Mouse (Mus musculus) forebrain, embryonic 10.5 days (tissue): ENCODE results near the gene Sun1. TPM values are rescaled to one million over a fixed set of nuclear protein-coding genes. Genes with fewer than 3 reads are reported as not detected.
A peak's percentile ranks its signal among the peaks of the same experiment; 100 is the strongest.

Experiments
- DNase-seq: peaks from one replicate; pipeline ENCODE4 v3.0.0-alpha.2; 2017; ENCODE audit warnings: low spot score; ENCODE audit errors: extremely low spot score
- H3K27ac ChIP-seq: fragments of 300-500 bp; sonication (generic); 2 replicates; pipeline ENCODE4 v1.5.1; 2016; ENCODE audit warnings: mild to moderate bottlenecking
- H3K27me3 ChIP-seq: fragments of 300-500 bp; sonication (generic); 2 replicates; pipeline ENCODE4 v1.6.1; 2016; ENCODE audit warnings: mild to moderate bottlenecking; ENCODE audit not compliant: poor library complexity, severe bottlenecking
- H3K36me3 ChIP-seq: fragments of 300-500 bp; sonication (generic); replicated peaks from 2 replicates; pipeline ENCODE4 v1.6.1; 2016; ENCODE audit warnings: mild to moderate bottlenecking, moderate library complexity
- H3K4me1 ChIP-seq: fragments of 300-500 bp; sonication (generic); 2 replicates; pipeline ENCODE4 v1.6.1; 2016
- H3K4me3 ChIP-seq: fragments of 300-500 bp; sonication (generic); 2 replicates; pipeline ENCODE4 v1.5.1; 2016; ENCODE audit warnings: mild to moderate bottlenecking, moderate library complexity
- H3K9me3 ChIP-seq: fragments of 300-500 bp; sonication (generic); 2 replicates; pipeline ENCODE4 v1.6.1; 2016; ENCODE audit warnings: mild to moderate bottlenecking, moderate library complexity
- WGBS: fragments of 180-500 bp; shearing (Covaris S2); methylation state at CpG from one replicate; pipeline ENCODE4 v1.1.7; 2016; 5-methylcytosine and 5-hydroxymethylcytosine counted together
- polyA plus RNA-seq: library from polyadenylated mRNA; unstranded; fragments of >200 nt; fragmentation: Nextera tagmentation; extraction: Ambion mirVana; gene quantifications from 2 replicates; pipeline ENCODE4 v1.2.1, GENCODE M21; 2016

The Sun1 gene
- polyA plus RNA-seq, 1 experiment from 2014 or later = 52.9 TPM

DNA sequence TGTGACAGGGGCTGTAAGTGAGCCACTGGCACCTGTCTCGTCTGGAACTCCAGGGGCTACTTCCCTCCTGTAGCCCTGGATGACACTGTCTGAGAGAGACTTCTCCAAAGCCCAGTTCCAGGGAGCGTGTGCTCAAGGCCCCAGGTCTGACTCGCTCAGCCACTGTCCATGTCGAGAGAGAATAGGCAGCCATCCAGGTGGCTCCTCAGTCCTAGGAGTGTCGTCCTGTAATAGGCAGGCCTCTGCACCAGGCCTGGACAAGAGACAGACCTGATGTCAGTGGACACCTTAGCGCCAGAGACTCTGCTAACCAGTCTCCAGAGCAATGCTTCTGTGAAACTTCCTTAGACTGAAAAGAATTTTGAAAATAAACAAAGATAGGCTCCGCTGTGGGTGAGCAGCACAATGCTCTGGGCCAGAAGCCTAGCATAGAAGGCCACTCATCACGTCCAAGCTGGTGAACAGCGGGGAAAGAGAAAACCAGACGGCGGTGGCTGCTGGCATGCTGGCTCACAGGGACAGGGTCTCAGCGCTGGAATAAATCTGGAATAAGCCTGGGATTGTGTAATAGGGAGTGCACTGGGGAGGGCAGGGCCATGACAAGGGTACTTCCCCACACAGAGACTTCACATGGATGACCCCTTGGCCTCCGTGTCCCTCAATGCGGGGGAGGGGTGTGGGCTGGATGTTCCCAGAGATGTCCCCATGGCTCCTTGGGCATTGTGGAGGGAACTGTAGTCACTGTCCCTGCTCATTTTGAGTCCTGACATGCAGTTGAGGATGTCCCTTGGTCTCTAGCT is 85.9 kb downstream of the Sun1 start:
- Histone ChIP-seq H3K36me3 (no peaks in the 10 kb centered on the region), H3K27ac (no peak overlapping the region), H3K4me1 (peaks cover 26% of the 10 kb centered on the region), H3K4me3 (no peak overlapping the region), H3K9me3 (no peaks in the 10 kb centered on the region), H3K27me3 (no peaks in the 10 kb centered on the region)
- DNase-seq = no peak
- WGBS = 79% methylated on average over 14 of the region's 14 CpGs

DNA sequence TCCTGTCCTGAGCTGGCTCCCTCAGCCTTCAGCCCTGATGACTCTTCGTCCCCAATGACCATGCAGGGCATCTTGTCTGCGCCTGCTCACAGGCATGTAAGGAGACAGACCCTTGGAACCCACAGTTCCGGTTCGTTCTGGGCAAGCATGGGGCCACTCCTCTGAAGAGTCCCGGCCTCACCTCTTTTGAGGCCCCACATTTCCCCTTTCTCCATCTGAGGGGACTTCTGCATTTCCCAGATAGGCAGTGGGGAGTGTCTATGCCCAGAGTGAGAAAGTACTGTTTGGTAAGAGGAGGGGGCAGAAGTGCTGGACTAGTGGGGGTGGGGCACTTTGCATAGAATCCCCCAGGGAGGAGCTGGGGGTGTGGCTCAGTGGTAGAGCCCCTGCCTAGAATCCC is 86.7 kb downstream of the Sun1 start:
- Histone ChIP-seq H3K4me1 (peaks cover 21% of the 10 kb centered on the region), H3K9me3 (no peaks in the 10 kb centered on the region), H3K4me3 (no peak overlapping the region), H3K36me3 (no peaks in the 10 kb centered on the region), H3K27ac (peak overlapping the region; percentile 25; the same call in 1 of the 2 replicates), H3K27me3 (no peaks in the 10 kb centered on the region)
- DNase-seq = no peak
- 88% methylated on average over 5 of the region's 5 CpGs for WGBS

DNA sequence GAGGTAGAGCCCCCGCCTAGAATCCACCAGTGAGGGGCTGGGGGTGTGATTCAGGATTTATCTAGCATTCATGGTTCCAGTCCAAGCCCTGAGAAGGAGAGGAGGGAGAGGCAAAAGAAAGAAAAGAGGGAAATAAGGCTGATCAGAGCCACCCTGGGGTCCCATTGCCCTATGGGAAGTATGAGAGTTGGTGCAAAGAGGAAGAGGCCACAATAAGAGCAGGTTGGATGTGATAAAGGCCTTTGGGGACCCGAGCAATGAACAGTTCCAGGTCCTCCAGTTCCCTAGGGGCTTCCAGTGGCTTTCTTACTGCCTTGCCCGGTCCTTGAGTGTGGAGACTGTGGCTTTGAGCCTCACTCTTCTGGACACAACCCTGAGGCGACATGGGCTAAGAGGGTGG is 87.3 kb downstream of the Sun1 start:
- Histone ChIP-seq H3K36me3 (no peaks in the 10 kb centered on the region), H3K4me1 (peaks cover 21% of the 10 kb centered on the region), H3K9me3 (no peaks in the 10 kb centered on the region), H3K27me3 (no peaks in the 10 kb centered on the region), H3K4me3 (no peak overlapping the region), H3K27ac (no peak overlapping the region)
- no peak for DNase-seq
- WGBS = 89% methylated on average over 4 of the region's 4 CpGs

DNA sequence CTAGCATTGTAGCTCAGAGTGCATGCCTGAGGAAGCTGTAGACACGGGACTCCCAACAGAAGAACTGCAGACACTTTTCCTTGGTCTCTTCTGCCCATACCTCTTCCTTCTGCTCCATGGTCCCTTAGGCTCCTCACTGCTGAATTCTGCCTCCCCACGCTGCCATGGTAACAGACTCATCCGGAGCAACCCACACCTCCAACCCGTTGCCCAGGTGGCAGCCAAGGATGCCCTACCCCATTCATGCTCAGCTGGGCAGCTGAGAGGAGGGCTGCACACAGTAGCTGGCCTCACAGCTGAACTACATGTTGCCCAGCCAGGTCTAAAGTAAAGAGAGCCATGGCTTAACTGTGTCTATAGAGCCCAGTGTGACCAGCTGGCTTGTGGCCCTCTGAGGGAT is 88.2 kb downstream of the Sun1 start:
- WGBS = 93% methylated on average over 4 of the region's 4 CpGs

DNA sequence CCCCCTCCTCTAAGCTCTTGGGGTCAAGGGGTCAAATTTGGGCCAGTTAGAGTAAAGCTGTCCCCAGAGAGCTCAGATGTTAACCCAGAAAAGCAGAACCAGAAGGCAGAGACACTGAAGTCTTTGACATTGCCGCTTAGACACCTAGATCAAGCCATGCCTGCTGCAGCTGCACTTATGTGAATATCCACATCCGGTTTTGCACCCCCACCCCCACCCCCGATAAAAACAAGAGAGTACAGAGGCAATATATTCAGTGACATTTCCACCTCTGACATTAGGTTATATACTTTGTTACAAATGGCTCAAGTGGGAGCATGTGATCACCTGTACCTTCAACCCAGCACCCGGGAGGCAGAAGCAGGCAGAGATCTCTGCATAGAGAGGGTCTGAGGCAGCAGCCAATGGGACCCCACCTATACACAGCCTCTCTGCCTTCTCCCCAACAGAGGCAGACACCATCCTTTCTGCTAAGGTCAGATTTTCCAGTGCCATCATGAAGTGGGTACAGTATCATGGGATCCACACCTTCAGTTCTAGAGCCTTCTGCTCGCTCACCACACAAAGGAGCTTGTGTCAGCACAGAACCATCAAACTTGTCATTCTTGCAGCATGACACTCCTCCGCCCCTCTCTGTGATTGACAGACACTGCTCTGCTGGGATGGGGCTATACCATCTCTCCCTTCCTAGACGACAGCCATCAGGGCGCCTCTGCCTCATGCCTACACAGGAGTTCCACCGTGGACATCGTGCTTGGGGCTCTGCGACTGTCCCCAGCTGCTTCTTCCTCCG is 90.2 kb downstream of the Sun1 start:
- H3K27me3 ChIP-seq = no peaks in the 10 kb centered on the region
- H3K36me3 ChIP-seq = no peaks in the 10 kb centered on the region
- no peak for DNase-seq
- H3K4me1 ChIP-seq = peaks cover 14% of the 10 kb centered on the region
- H3K9me3 ChIP-seq = no peaks in the 10 kb centered on the region
- WGBS = 85% methylated on average over 12 of the region's 12 CpGs
- H3K27ac ChIP-seq = no peak overlapping the region
- H3K4me3 ChIP-seq = no peak overlapping the region

More for the DNA sequence above, 88.2 kb downstream of the Sun1 start:
- H3K36me3 ChIP-seq = no peaks in the 10 kb centered on the region
- H3K27me3 ChIP-seq = no peaks in the 10 kb centered on the region
- H3K27ac ChIP-seq = no peak overlapping the region
- H3K9me3 ChIP-seq = no peaks in the 10 kb centered on the region
- peaks cover 21% of the 10 kb centered on the region for H3K4me1 ChIP-seq
- DNase-seq = no peak
- H3K4me3 ChIP-seq = no peak overlapping the region

DNA sequence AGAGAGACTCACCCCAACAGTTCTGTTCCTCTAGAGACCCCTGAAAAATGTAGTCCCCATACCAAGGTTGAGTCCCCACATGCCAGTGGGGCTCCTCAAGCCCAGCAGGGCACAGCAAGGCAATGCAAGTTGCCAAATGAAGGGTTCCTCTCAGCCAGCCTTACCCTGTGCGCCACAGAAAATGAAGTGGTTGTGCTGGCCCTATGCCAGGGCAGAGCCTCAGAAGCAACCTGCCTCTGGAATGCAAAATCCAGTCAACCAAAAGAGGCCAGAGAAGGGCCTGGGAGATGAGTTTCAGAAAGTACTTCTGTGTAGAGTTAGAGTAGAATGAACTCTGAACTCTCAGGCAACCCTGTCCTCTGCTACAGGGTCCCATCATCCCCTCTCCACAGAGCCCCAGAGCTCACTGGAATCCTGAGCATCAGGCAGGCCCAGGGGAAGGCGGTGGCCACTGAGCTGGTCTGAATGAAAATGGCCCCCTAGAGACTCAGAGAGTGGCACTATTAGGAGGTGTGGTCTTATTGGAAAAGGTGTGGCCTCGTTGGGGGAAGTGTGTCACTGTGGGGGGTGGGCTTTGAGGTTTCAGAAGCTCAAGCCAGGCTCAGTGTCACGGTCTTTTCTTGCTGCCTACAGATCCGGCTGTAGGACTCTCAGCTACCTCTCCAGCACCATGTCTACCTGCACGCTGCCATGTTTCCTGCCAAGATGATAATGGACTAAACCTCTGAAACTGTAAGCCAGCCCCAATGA is 91.5 kb downstream of the Sun1 start:
- Histone ChIP-seq H3K36me3 (no peaks in the 10 kb centered on the region), H3K27me3 (no peaks in the 10 kb centered on the region), H3K9me3 (no peaks in the 10 kb centered on the region), H3K4me3 (no peak overlapping the region), H3K4me1 (0 out of 2 replicates have a peak, but pooled peaks cover 2% of the 10 kb centered on the region), H3K27ac (no peak overlapping the region)
- DNase-seq = no peak
- WGBS = 77% methylated on average over 6 of the region's 6 CpGs

DNA sequence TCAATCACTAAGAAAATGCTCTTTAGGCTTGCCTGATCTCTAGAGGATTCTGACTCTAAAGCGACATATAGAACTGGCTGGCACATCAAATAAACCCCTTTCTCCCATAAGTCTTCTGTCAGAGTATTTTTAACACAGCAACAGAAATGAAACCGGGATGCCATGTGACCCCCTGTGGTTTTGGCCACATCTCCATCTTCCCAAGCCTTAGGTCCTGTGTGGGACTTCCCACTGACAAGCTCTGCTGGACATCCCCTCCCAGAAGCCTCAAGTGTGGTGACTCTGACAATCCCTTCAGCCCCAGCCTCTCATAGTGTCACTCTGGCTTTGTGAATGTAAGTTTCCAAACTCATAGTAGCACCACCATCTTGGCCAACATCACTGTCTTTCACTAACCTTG is 93.7 kb downstream of the Sun1 start:
- Histone ChIP-seq H3K27me3 (no peaks in the 10 kb centered on the region), H3K36me3 (no peaks in the 10 kb centered on the region), H3K4me3 (no peak overlapping the region), H3K9me3 (no peaks in the 10 kb centered on the region), H3K27ac (no peak overlapping the region), H3K4me1 (0 out of 2 replicates have a peak, but pooled peaks cover 3% of the 10 kb centered on the region)
- 74% methylated on average over 2 of the region's 2 CpGs for WGBS
- DNase-seq = no peak

DNA sequence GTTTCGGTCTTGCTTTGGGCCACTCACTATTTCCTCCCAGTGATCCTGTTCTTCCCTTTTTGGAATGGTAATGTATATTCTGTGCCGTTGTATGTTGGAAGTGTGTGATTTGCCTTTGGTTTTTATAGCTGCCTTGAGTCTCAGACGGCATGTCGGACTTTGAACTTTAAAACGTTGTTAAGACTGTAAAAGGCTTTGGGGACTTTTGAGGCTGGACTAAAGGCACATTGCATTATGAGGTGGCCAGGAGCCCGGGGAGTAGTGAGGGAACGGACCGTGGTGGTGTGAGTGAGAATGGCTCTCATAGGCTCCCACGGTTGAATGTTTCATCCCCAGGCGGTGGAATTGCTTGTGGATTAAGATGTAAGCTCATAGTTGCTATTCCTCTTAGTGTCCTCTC is 96.7 kb downstream of the Sun1 start:
- no peaks in the 10 kb centered on the region for H3K27me3 ChIP-seq
- H3K9me3 ChIP-seq = no peaks in the 10 kb centered on the region
- no peak for DNase-seq
- no peak overlapping the region for H3K4me3 ChIP-seq
- H3K27ac ChIP-seq = no peak overlapping the region
- no peaks in the 10 kb centered on the region for H3K36me3 ChIP-seq
- H3K4me1 ChIP-seq = peaks cover 6% of the 10 kb centered on the region; the same call in 1 of the 2 replicates
- WGBS = 93% methylated on average over 10 of the region's 10 CpGs

DNA sequence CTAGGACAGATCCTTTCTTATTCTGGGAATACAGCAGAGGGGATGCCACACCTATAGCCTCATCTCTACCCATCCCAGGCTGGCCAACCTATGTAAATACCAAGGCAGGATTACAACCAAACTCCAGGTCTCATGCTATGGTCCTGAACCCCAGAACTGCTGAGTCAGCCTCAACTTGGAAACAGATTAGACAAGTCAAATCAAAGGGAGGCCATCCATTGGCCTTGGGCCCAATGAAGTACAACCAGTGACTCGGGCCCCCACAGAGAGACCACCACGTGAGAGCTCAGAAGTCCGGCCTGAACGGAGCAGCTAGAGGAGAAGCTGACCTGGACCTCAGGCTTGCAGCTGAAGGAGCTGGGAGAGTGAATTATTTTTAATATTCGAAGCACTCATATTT is 97.3 kb downstream of the Sun1 start:
- Histone ChIP-seq H3K9me3 (no peaks in the 10 kb centered on the region), H3K36me3 (no peaks in the 10 kb centered on the region), H3K27me3 (no peaks in the 10 kb centered on the region), H3K4me1 (peaks cover 6% of the 10 kb centered on the region; the same call in 1 of the 2 replicates), H3K27ac (no peak overlapping the region), H3K4me3 (no peak overlapping the region)
- WGBS = 90% methylated on average over 5 of the region's 5 CpGs
- DNase-seq = no peak

Other genes with a start within 250 kb of the Sun1 start
- 12.3 and 14.3 TPM in 2 replicates for gene Pdgfa, start 203.3 kb upstream of the Sun1 start, polyA plus RNA-seq
- 3.3 and 5.1 TPM in 2 replicates for gene Prkar1b, start 50.6 kb upstream of the Sun1 start, polyA plus RNA-seq
- gene Dnaaf5, start 50.4 kb upstream of the Sun1 start, polyA plus RNA-seq = 8.0 and 9.9 TPM in 2 replicates
- gene Get4, start 51.7 kb downstream of the Sun1 start, polyA plus RNA-seq = 187 and 188 TPM in 2 replicates
- gene Adap1, start 125.0 kb downstream of the Sun1 start, polyA plus RNA-seq = 0.27 and 0.49 TPM in 2 replicates
- gene Cox19, start 150.8 kb downstream of the Sun1 start, polyA plus RNA-seq = 119 and 120 TPM in 2 replicates
- gene Cyp2w1, start 152.0 kb downstream of the Sun1 start, polyA plus RNA-seq = not detected in 2 replicates
- gene Gpr146, start 177.1 kb downstream of the Sun1 start, polyA plus RNA-seq = 1.6 and 1.8 TPM in 2 replicates
- gene C130050O18Rik, start 204.6 kb downstream of the Sun1 start, polyA plus RNA-seq = 0.15 and 0.34 TPM in 2 replicates
- gene Gper1, start 222.5 kb downstream of the Sun1 start, polyA plus RNA-seq = 0.44 and 0.50 TPM in 2 replicates